Mouse (Mus musculus) natural killer cell, adult 2 months (primary cell): ENCODE results near the gene Olfr738.

Experiments used
- DNase-seq, 2 experiments: peaks; one replicate each; pipeline ENCODE4 v3.0.0; 2022; ENCODE audit warnings: low spot score in 2 of 2

Olfr738 gene

DNA sequence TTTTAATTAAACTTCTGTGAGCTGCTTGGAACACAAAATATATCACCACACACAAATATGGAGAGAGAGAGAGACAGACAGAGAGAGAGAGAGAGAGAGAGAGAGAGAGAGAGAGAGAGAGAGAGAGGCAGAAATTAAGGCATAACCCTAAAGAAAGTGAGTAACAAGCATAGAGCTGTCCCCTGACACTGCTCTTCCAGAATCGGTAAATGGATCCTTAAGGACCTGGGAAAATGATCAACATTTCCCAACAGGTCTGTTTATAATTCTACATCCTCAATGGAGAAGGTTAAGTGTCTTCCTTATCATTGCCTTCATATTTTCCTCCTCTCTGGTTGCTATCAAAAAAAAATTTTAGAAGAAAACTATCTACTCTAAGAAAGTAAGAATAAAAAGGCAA is at the start of gene Olfr738:
Gene Olfr738, plus strand, starts transcription at position 301 of the 400 bp plus-strand sequence.
- no peak for DNase-seq

DNA sequence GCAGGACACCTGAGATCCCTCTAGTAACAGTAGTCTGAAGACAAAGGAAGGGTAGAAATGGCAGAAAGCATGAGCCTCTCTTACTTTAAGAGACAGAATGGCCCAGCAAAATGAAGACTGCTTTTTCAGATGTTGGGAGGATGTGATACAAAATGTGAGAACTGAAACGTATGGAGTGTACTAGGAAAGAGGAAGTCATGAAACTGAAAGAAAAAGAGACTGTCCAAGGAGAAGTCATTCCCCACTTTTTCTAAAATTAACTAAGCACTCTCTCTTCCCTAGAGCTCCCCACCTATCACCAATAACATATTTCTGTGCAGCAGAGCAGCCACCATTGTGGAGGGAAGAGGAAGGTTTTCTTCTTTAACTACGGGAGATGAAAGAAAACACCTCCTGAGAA is 49.8 kb upstream of the Olfr738 start, which contains the start of gene Tlr11:
Gene Tlr11, plus strand, starts transcription at position 322 of the 400 bp plus-strand sequence.
- no peak for DNase-seq

DNA sequence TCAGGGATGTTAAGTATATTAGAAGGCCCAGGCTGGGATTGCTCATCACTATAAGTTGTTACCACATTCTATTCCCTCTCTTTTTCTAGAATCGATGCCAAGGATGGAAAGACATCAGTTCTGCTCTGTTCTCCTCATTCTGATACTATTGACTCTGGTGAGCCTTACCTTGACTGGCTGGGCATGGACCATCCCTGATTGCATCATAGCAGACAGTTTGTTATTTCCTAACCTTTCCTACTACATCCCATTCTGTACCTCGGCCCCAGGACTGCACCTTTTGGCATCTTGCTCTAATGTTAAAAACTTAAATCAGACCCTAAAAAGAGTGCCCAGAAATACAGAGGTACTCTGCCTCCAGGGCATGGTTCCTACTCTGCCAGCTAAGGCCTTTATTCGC is 46.9 kb upstream of the Olfr738 start:
- DNase-seq = no peak

DNA sequence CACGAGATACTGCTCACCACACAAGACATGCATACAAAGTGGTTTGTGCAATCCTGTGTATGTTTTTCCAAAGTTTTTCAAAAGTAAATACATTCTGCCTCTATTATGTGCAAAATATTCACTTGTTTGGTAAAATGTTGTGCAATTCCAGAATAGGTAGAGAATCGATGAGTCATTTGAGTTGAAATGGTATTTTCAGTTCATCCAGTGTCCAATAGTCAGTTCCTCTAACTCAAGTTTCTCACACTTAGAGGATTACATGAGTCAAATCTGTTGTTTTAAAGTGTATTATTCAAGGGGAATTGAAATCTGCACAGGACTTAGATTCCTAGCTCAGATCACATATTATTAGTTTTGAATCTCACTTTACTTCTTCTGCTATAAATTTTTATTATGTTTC is 43.8 kb upstream of the Olfr738 start:
- no peak for DNase-seq

DNA sequence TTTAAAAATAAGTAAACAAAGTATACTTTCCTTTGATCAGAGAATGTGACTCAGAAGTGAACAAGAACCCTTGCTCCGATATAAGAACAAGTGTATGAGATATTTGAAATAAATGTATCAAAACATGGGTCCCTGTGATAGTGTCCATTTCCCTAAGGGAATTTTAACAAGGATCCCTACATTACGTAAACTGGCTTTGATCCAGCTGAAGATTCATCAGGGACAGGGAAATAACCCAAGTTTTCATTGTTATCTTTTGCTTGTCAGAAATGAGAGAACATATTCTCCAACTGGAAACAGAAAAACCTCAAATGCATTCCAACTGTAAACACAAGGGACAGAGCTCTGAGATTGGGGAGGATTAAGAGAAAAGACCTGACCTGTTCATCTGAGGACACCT is 26.5 kb upstream of the Olfr738 start, which contains the start of gene Olfr736:
Gene Olfr736, plus strand, starts transcription at position 301 of the 400 bp plus-strand sequence.
- DNase-seq = no peak

DNA sequence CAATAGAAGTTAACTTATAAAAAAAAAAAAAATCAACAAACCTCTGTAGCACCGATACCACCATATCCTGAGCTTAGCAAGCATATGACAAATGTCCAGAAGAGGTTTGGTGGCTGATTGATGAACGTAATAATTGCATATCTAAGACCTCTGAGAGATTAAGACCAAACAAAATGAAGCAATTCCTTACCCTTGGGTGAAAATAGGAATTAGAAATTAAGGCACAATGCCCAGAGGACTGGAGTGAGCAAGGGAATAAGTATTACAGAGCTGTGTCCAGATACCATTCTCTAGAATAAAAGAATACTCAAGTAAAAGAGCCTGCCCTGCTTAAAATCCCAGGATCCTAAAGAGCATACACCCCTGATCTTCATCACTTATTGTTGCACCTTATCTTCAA is 11.0 kb downstream of the Olfr738 start, which contains the start of gene Olfr739:
Gene Olfr739, plus strand, starts transcription at position 301 of the 400 bp plus-strand sequence.
- no peak for DNase-seq

DNA sequence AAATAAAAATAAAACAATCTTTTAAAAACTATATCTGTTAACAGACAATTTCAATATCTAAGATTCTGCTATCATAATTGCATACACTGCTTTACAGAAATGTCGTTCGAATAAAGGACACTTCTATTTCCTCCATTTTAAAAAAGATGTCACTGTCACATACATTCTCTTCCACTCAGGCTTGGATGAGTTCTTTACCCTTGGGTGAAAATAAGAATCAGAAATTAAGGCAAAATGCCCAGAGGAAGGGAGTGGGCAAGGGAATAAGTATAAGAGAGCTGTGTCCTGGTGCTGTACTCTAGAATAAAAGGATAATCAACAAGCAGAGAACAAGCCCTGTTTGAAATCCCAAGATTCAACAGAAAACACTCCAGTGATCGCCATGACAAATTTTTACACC is 37.9 kb downstream of the Olfr738 start, which contains the start of gene Olfr740:
Gene Olfr740, plus strand, starts transcription at position 301 of the 400 bp plus-strand sequence.
- DNase-seq = no peak
